Mouse (Mus musculus): ENCODE data around the gene Schip1. TPM values are rescaled to one million over a fixed set of nuclear protein-coding genes. Genes with fewer than 3 reads are reported as not detected.

The Schip1 gene
- total RNA-seq, 2 experiments from 2014 or later = 75.2 to 90.8 TPM

- DNase-seq = no peak
These were observed 186.0 kb downstream of the Schip1 start for GRCm38 (mm10) chr3:68250589-68250988.

GRCm38 (mm10) chr3:68252335-68252734 lies 187.7 kb downstream of the Schip1 start:
- DNase-seq = no peak
- intact Hi-C loops (cut with DNase I; ENCODE audit: low total_unique reads) = no loop called here

More at GRCm38 (mm10) chr3:68250589-68250988, 186.0 kb downstream of the Schip1 start:
- intact Hi-C loops (cut with DNase I; ENCODE audit: low total_unique reads) = no loop called here

- no peak for DNase-seq
- intact Hi-C loops (cut with DNase I; ENCODE audit: low total_unique reads) = no loop called here
These were observed 197.7 kb downstream of the Schip1 start for GRCm38 (mm10) chr3:68262304-68262703.

- DNase-seq = no peak
- intact Hi-C loops (cut with DNase I; ENCODE audit: low total_unique reads) = no loop called here
These were observed 203.3 kb downstream of the Schip1 start for GRCm38 (mm10) chr3:68267905-68268304.

- no peak for DNase-seq
- intact Hi-C loops (cut with DNase I; ENCODE audit: low total_unique reads) = no loop called here
These were observed 204.6 kb downstream of the Schip1 start for GRCm38 (mm10) chr3:68269251-68269650.

GRCm38 (mm10) chr3:68270246-68270645 lies 205.6 kb downstream of the Schip1 start:
- no peak for DNase-seq
- intact Hi-C loops (cut with DNase I; ENCODE audit: low total_unique reads) = no loop called here

GRCm38 (mm10) chr3:68271457-68271856 lies 206.9 kb downstream of the Schip1 start:
- intact Hi-C loops (cut with DNase I; ENCODE audit: low total_unique reads) = no loop called here

GRCm38 (mm10) chr3:68271881-68272280 lies 207.3 kb downstream of the Schip1 start:
- DNase-seq = no peak
- intact Hi-C loops (cut with DNase I; ENCODE audit: low total_unique reads) = no loop called here

More at GRCm38 (mm10) chr3:68271457-68271856, 206.9 kb downstream of the Schip1 start:
- DNase-seq = no peak

GRCm38 (mm10) chr3:68282844-68283594 lies 218.4 kb downstream of the Schip1 start:
- DNase-seq = no peak
- intact Hi-C loops (cut with DNase I; ENCODE audit: low total_unique reads) = no loop called here

GRCm38 (mm10) chr3:68283595-68283991 lies 219.0 kb downstream of the Schip1 start:
- no peak for DNase-seq
- intact Hi-C loops (cut with DNase I; ENCODE audit: low total_unique reads) = no loop called here

GRCm38 (mm10) chr3:68284500-68284899 lies 219.9 kb downstream of the Schip1 start:
- no peak for DNase-seq
- intact Hi-C loops (cut with DNase I; ENCODE audit: low total_unique reads) = no loop called here

GRCm38 (mm10) chr3:68296752-68297151 lies 232.2 kb downstream of the Schip1 start:
- no peak for DNase-seq
- intact Hi-C loops (cut with DNase I; ENCODE audit: low total_unique reads) = no loop called here

- intact Hi-C loops (cut with DNase I; ENCODE audit: low total_unique reads) = no loop called here
- DNase-seq = no peak
These were observed 241.0 kb downstream of the Schip1 start for GRCm38 (mm10) chr3:68305647-68306046.

GRCm38 (mm10) chr3:68306726-68307125 lies 242.1 kb downstream of the Schip1 start:
- intact Hi-C loops (cut with DNase I; ENCODE audit: low total_unique reads) = no loop called here
- no peak for DNase-seq

GRCm38 (mm10) chr3:68325575-68325974 lies 261.0 kb downstream of the Schip1 start:
- intact Hi-C loops (cut with DNase I; ENCODE audit: low total_unique reads) = no loop called here
- DNase-seq = no peak

- intact Hi-C loops (cut with DNase I; ENCODE audit: low total_unique reads) = no loop called here
These were observed 267.9 kb downstream of the Schip1 start for GRCm38 (mm10) chr3:68332515-68332914.

GRCm38 (mm10) chr3:68335501-68335900 lies 270.9 kb downstream of the Schip1 start:
- intact Hi-C loops (cut with DNase I; ENCODE audit: low total_unique reads) = no loop called here
- no peak for DNase-seq

More at GRCm38 (mm10) chr3:68332515-68332914, 267.9 kb downstream of the Schip1 start:
- DNase-seq = no peak

- DNase-seq = no peak
- intact Hi-C loops (cut with DNase I; ENCODE audit: low total_unique reads) = no loop called here
These were observed 286.0 kb downstream of the Schip1 start for GRCm38 (mm10) chr3:68350624-68351023.

GRCm38 (mm10) chr3:68351461-68351860 lies 286.9 kb downstream of the Schip1 start:
- no peak for DNase-seq
- intact Hi-C loops (cut with DNase I; ENCODE audit: low total_unique reads) = no loop called here

GRCm38 (mm10) chr3:68352961-68353360 lies 288.4 kb downstream of the Schip1 start:
- intact Hi-C loops (cut with DNase I; ENCODE audit: low total_unique reads) = no loop called here
- DNase-seq = no peak

- intact Hi-C loops (cut with DNase I; ENCODE audit: low total_unique reads) = no loop called here
- no peak for DNase-seq
These were observed 288.9 kb downstream of the Schip1 start for GRCm38 (mm10) chr3:68353492-68353891.
